Mouse (Mus musculus) ovary, postnatal 10 days (tissue): Measurements from ENCODE around the gene Vps37c.

Source experiments
- DNase-seq: peaks from one replicate; pipeline ENCODE4 v3.0.0; 2022; ENCODE audit warnings: low spot score

Gene Vps37c

DNA sequence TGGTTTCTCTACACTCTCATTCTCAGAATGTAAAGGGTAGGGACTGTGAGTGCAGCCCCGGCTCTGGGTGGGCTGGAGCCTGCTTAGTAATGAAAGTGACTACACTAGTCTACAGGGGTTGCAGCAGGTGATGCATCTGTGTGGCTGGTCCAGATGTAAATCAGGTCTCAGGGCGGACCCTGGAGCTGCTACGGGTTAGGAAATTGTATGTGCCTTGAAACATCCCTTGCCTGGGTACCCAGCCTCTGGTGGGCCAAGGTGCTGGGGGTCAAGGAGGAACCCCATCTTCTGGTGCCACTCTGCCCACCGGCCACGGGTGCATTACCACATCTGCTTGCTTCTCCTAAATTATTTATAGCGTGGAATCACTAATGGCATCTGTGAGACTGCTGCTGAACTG is 25.6 kb downstream of the Vps37c start:
- DNase-seq, result no peak

DNA sequence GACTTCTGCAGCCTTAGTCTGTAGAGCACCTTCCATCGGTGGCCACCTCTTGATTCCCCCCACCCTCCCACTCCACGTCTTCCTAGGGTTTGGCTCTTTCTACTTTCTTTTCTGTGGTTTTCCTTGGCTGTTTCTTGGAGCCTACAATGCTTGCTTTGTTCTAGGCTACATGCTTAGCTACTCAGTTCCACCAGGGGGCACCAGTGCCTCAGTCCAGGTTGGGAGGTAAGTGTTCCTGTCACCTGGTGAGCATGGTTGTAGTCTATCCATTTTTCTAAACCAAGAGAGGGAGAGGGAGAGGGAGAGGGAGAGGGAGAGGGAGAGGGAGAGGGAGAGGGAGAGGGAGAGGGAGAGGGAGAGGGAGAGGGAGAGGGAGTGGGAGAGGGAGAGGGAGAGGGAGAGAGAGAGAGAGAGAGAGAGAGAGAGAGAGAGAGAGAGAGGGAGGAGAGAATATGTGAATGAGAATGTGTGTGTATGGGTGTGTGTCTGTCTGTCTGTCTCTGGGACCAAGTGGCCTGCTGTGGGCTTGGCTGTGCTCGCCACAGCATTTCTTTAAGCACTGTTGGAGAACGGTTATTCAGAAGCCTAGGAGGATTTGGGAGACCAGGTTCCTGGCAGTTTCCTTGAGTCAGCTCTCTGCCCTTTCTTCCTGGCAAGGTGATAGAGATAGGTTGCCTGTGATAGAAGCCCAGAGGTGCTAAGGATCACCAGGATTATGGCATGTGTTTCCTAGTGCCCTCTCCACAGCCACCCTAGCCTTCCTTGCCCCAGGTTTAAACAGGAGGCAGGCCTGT is 26.3 kb downstream of the Vps37c start:
- no peak for DNase-seq

DNA sequence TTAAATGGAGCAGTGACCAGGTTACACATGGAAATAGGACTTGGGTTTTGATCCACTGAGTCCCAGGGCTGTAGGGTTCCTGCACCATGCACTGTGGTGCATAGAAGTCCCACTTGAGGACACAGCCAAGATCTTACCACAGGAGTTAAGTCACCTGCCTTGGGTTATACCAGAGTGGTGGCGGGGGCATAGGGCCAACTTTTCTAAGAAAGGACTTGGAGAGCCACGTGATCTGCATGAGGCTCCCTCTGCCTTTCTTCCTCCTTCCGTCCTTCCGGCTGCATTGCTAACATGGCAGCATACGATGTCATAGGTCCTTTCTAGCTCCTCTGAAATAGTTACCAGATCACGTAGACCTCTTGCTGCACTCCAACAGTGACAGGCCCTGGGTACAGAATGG is 26.9 kb downstream of the Vps37c start:
- DNase-seq, result no peak

DNA sequence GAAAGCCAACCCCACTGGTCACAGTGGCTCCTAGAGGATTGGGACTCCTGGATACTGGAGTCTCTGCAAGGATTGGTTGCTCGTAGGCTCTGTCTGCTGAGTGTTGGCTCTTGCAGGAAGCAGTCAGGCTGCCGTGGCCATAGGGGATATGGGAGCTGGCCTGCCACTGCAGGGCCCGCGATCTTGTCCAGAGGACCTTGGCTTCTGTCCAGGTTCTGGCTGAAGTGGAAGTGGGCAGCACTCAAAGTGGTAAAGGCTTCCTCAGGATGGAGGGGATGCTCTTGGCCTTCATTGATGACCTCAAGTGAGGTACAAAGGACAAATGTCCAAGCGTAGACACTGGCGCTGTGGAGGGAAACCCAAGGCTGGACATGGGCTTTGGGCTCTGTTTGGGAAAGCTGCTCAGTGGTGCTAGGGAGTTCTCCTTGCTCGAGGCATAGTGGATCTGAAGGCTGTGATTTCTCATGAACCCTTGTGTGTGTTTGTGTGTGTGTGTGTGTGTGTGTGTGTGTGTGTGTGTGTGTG is 29.8 kb downstream of the Vps37c start:
- no peak for DNase-seq

DNA sequence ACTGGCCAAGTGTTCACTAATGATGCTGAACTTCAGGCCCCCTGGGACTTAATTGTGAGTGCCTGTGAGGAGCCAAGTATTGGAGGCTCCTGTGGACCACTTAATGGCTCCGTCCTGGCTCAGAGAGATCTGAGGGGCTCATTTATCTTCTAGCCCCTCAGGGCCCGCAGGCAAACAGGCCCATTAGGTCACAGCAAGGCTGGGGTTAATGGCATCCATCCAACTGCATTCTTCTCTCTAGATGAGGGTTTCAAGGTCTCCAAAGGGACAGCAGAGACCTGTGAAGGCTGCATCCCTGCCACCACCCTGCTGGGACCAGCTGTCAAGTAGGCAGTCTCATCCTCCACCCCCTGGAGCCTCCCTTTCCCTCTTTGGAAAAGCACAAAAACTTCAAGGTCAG is 31.2 kb downstream of the Vps37c start:
- DNase-seq, result no peak

DNA sequence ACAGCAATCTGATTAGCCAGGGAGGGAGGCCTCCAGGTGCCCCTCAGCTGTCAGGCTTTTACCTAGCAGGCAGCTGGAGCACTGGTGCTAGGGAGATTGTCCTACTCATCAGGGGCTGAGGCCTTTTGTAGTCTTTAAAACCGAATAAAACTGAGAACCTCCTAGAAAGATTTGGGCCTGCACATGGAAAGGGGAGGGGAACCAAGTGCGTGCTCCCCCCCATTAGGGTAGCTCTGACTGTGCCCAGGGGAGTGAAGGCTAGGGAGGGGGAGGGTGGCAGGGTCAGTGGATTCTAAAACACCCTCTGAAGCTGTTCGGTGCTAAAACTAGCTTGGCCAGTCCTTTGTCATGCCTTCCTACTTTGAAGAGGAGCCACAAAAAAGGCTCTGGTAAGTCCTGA is 32.0 kb downstream of the Vps37c start:
- no peak for DNase-seq

DNA sequence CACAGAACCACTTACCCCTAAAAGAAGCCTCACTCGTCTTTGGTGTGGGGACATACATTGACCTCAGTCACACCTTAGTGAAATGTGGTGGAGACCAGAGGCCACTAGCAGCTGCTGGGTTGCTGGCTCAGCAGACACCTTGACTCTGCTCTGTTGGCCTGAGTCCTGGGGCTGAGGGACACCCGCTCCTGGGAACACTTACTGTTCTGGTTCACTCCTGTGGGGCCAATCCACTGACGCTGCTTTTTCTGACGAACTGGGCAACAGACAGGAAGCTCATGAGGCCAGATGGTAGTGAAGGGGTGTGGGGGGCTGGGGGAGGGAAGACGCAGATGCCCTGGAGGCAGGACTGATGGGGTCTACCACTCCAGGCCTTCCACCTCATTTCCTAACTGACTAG is 32.5 kb downstream of the Vps37c start:
- no peak for DNase-seq

DNA sequence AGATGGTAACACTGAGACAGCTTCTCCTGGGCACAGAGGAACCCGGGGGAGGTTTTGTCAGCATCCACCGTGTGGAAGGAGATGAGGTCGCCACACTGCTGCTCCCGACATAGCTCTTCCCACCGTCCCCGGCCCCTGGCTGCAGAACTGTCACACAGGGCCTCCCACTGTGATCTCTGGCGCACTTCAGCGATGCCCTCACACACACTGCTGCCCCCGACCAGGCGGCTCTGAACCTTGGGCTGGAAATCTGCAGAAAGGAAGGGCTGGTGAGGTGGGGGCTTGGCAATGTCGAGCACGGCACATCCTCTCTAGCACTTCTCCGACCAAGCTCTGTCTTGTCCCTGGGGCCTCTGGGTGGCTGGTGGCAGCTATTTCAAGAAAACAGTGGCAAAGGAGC is 34.5 kb downstream of the Vps37c start:
- DNase-seq, result no peak

DNA sequence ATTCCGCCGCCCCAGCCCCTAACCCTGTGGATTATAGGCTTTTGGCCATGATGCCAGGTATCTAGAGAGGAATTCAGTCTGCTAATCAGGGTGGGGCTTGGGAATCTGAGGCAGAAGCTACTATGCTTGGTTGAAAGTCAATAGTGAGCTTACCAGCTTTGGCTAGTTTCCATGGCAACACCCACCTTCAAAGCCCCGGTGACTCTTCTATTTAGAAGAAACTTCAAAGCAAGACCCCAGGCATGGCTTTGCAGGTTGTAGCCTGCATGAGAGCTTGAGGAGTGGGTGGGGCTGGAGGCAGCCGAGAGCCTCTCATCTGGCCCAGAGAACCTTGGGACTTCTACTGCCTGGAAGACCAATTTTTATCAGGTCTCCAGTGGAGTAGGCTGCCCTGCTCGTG is 35.1 kb downstream of the Vps37c start:
- DNase-seq, result no peak

DNA sequence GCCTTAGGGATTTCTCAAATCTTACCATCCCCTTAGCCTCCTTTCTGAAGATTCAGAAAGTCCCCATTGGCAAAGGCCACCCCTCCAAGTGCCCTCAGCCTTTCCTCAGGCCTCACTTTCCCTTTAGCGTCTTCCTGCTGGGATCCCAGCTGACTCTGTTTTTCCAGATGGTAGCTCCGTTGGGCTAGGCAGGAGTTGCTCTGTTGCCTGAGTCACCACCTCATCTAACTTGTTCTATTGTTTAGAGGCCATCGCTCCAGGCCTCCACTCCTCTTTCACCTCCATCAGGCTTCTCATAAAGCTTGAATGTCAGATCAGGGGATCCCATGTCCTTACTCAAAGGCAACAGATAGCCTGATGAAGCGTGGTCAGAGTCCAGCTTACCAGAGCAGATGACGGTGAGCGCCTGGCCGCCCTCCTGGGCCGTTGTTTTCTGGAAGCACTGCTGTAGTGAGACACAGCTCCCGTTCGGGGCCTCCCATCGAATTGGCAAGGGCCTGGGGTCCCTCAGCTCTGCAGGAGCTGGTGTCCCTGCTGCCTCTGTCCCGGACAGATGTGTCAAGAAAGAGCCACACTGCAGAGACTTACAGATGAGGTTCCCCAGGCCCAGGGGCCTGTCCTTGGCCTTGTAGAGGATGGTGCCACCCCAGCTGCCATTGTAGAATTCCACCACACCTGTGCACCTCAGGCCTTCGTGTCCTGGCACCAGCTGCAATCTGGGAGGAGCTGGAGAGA is 36.3 kb downstream of the Vps37c start:
- DNase-seq, result no peak

DNA sequence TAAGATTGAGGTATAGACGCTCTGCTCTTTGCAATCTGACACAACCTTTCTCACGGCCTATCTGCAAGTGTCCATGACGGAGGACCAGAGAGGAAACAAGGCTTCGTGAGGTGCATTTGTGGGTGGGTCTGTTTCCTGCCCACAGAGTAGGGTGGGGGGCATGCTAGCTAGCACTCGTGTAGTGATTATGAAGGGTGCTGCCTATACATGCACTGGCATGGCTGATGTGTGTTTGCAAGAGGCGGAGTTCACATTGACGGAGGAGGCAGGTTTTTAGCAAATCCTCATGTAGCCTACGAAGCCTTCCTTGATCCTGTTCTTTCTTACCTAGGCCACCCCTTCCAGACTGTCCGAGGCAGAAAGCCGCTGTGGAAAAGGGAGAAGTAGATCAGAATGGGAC is 41.4 kb downstream of the Vps37c start:
- no peak for DNase-seq

DNA sequence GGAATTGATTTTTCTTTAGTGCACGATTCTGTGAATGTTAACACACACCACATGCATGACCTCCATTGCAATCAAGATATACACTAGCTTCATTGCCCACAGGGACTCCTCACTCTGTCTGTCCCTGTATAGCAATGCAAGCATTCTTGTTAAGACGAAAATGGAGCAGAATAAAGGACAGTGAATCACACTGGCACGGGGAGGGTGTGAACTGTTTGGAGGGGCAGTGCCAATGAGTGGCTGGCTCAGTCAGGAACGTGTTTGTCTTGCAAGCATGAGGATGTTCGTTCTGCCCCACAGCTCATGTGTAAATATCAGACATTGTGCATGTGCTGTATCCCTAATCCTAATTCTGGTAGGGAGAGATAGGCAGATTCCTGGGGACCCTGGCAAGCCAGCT is 41.9 kb downstream of the Vps37c start:
- no peak for DNase-seq

DNA sequence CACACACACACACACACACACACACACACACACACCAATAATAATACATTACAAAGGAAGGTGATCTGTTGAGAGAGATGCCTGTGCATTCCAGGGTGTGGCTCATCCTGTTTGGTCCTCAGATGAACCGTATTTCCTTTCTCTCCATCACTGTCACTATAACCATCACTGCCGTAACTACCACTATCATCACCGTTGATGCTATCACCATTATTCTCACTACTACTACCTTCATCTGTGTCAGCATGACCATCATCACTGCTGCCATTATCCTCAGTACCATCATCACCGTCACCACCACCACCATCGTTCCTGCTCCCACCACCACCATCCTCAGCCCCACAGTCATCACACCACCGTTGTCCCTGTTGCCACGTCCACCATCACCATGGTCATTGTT is 43.4 kb downstream of the Vps37c start:
- no peak for DNase-seq

DNA sequence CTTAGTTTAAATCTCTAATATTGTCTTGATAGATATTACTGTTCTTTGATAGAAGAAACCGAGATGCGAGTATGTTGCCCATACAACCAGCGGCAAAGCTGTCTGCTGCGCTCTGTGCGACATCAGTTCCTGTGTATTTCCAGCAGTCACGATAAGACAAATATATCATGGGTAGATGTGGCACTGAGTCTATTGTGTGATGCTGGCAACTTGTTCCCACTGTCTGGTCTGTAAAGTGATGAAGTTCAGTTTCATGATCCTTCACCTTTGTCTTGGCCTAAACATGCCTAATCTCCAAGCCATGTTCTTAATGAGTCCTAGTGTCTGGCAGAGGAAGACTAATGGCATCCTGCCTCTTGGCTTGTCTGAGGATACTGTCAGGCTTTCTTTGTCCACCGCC is 44.2 kb downstream of the Vps37c start:
- DNase-seq, result no peak

DNA sequence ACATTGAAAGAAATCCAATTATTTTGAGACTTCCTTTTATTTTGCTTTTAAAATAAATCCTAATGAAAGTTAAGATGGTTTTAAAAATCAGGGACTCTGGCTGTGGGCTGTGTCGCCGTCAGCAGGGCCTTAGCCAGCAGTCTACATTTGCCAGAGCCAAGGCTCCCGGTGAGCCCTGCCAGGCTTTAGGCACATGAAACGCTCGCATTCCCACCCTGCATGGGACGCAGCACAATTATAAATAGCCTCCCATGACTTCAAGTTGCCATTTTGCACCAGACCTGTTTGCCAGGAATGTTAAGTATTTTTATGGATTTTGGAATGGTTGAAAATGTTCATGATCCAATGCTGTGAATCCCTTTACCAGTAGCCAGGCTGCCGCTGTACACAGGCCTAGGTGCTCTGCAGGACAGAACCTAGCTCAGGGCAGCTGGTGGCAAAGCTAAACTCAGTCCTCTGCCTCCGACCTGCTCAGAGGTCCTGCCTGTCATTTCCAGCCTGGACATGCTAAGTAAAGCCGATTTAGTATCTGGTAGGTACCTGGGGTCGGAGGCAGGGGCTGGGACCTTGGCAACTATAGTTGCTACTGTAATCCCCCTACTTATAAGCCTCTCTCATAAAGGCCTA is 45.1 kb downstream of the Vps37c start:
- DNase-seq, result no peak

DNA sequence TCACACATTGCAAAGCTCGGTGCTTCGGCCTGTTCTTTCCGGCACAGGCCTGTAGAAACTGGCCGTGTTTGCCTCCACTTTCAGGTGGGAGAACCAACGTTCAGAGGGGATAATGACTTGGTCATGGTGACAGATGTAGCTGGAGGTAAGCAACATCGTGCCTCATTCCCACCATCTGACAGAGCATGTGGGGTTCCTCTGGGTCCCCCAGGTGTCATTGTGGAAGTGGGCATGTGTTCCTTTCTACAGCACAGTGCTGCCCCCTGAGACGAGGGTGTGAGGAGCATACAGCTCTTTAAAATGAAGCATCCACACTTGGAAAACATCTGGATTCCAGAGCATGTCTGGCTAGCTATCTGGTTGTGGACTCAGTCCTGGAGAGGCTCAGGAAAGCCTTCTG is 46.0 kb downstream of the Vps37c start:
- no peak for DNase-seq

DNA sequence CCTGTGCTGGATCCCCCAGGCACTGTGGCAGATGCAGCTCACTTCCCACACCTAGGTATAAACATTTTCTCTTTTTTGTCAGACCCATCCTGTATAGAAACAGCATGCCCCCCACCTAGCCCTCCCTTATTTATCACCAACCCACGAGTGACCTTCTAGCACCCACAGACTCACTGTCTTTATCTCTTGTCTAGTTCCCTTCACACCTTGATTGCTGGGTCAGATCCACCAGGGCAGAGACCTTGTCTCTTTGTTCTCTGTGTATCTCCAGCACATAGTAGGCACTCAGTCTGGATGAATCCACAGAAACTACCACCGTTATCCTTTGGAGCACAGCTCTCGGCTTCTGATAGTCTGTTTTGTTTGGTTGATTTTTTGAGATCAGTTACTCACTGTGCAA is 46.5 kb downstream of the Vps37c start:
- DNase-seq, result no peak

DNA sequence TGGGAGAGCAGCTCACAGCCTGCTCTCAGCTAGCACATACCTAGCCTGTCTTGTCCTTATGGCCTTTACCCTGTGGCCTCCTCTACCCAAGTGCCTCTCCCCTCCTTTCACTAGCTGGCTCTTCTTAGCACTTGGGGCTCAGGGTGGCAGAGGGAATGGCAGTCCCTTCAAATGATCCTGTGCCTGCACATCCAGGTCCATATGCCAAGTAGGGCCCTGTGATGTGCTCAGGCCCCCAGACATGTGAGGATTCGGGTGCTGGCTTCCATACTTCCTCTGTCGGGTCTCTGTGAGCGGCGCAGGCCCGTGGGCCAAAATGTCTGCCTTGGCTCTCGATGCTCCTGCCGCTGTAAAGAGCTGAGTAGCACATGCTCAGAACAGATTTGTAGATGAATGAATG is 47.3 kb downstream of the Vps37c start:
- DNase-seq, result no peak

DNA sequence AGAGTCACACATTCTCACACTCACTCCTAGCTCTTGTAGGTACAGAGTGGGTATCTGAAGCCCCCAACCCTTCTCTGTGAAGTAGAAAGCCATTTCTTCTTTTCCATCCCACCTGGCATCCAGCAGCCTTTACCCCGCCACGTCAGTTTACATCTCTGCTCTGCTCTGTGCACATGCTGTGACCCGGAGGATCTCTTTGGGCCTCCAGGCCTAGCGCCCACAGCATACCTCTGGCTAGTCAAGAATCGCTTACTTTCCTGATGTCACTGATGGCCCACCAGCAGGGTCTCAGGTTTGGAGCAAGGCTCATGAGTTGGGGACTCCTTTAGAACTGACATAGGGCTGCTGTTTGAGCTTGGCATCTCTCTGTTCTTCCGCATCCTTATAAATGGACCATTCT is 49.5 kb downstream of the Vps37c start:
- no peak for DNase-seq

DNA sequence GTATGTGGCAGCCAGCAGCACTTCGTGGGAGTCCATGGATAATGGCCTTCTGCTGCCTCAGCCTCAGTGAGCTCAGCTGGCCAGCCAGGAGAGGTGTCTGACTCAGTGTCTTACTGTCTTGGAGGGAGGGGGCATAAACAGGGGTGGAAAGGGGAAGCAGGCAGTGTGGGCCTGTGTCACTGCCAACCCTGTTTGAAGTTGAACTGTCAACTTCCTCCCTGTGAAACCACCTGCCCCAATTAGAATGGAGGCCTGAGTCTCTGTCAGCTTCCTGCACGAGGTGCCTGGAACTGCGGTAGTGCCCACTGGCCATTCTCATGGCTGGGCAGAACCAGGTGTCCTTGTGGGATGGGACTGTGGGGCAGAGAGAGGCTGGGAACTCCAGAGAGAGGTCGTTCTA is 50.3 kb downstream of the Vps37c start, which contains the start of gene Cd5:
Cd5 (minus strand) TSS at position 192 of the 400 bp plus-strand sequence.
- DNase-seq, result no peak

DNA sequence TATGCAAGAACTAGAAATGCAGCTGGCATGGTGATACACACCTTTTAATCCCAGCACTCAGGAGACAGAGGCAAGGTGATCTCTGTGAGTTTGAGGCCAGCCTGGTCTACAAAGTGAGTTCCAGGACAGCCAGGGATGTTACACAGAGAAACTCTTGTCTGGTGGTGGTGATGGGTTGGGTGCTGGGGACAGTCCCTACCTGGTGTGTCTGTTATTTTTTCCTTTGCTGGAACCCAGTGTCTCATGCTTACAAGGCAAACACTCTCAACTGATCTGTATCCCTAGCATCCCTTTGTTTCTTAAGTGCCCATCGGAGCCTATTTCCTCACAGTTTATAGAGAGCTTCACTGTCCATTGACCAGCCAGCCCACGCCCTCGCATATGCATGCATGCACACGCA is 51.4 kb downstream of the Vps37c start:
- no peak for DNase-seq

DNA sequence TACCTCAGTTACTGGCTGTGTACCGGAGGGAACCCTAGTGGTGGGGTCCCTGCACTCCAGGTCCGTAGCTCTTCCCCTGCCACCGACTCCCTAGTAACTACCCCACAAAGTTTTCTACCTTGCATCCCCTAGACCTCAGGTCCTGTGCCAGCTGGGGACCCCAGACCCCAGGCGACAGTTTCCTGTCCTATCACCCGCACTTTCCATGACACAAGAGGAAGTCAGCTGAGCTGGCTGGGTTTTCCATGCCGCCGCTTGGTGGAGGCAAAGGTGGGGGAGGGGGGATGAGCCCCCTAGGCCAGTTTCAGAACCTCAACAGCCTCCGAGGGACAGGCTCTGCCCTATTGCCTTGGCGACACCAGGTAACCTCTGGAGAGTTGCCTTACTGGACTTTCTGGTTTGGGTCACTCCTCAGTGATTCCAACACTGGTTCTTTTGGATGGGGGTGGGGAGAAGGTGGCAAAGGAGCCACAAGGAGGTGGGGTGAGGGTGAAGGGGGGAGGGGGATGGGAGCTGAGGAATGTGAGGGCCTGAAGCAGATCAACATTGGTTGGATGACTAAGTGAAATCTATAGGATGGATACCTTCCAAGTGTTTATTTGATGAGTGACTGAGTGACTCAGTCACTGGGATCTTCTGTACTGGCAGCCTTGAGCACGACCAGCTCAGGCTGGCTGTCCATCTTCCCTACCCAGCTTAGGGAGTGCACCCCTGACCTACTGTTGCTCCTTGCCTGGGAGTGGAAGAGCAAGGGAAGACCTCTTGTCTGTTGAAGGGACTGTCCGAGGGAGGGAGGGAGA is 52.3 kb downstream of the Vps37c start:
- DNase-seq, result no peak
